Mouse (Mus musculus): ENCODE results near the gene Clk3.
"Not testable (repeated sequence)": the region's sequence is repeated elsewhere in the genome, so short reads cannot be mapped to it uniquely, and the experiment has no call there.

GRCm38 (mm10) chr9:57710214-57710613, 55.4 kb downstream of the Clk3 start:
- not testable (repeated sequence) for TF ChIP-seq CTCF (IDR thresholded peaks at IDR 0.05; ENCODE audit: control insufficient read depth, insufficient read depth, low read length); POLR2A (IDR thresholded peaks at IDR 0.05; ENCODE audit: borderline replicate concordance, control insufficient read depth, low read depth, low read length)

All from bone marrow, adult 2 months (tissue).